Mouse (Mus musculus): ENCODE data around the gene Sycp1. TPM values are rescaled to one million over a fixed set of nuclear protein-coding genes. Genes with fewer than 3 reads are reported as not detected.

Sycp1 gene
- total RNA-seq (2015) (not detected in 2 replicates), total RNA-seq (2017) (not detected in 2 replicates)

DNA sequence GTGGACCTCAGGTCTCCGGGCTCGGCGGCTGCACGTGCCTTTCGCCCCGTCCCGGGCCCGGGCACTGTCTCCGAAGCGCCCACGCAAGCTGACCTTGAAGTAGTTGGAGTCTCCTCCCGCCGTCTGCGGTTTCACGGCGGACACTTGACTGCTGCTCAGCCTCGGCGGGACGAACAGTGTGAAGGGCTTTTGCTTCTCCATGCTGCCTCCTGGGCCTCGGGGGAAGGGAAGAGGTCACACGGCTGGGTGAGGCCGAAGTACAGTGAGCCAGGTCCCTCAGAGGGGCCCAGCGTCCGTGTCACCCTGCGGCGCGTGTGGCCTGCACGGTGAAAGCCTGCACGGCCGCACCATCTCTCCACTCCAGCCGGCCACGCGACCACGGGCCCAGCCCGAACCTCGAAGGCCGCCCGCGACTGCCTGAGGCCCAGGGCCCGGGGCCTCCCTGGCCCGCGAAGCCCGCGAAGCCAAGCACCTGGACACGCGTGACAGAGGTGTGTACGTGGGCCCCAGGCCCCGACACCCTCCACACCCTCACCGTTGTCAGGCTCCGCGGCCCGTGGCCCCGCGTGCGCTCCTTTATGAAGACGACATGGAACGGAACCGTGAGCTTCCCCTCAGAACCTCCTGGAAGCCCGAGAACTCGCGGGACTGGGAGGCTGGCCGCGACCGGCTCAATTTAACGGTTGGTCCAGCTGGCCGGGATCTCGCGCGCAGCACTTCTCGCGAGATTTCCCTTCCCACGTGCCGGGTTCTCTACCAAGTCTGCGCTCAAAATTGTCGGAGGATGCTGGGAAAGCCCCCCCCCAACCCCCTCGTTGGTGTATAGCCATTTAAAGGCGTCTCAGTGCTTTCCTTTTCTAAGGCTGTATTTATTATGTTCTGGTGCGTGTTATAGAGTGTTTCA, at the start of gene Sycp1:
Sycp1 (minus strand) TSS at position 650 of the 904 bp plus-strand sequence.
- no peak for ATAC-seq (ENCODE audit: poor library complexity, severe bottlenecking)

DNA sequence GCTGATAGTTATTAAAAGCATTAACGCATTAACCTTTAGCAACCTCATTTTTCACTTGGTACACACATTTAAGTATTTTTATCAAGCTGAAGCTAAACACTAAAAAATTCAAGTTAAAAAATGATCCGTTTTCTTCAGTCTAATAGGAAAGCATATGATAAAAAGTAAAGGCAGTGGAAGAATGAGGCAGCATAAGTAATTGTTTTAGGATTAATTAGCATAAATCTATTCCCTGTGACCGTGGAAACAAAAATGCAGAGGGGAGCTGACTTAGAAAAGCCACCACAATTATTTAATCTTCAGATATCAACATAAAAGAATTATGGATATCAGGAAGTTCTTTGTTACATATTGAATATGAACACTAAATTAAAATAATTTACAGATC, 44.4 kb upstream of the Sycp1 start:
- ATAC-seq (ENCODE audit: poor library complexity, severe bottlenecking) = no peak

GRCm38 (mm10) chr3:102979550-102980348, 43.8 kb upstream of the Sycp1 start:
- ATAC-seq (ENCODE audit: poor library complexity, severe bottlenecking) = no peak

GRCm38 (mm10) chr3:102976906-102977305, 41.0 kb upstream of the Sycp1 start:
- ATAC-seq (ENCODE audit: poor library complexity, severe bottlenecking) = no peak

DNA sequence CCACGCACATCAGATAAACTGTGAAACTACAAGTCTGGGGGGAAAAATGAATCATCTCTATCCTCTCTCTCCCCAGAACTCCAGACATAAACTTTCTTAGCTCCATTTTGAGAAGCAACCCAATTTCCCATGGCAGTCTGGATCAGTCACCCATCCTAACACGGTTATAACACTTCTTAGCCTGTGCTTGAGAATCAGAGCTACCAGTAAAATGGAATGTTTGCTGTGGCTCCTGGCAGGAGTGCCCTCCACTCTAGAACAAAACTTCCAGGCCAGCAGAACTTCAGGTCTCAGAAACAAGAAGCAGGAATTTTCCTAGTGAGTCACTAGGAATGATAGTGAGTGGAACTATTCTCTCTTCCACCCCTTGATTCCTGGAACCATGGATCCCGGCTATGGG, 34.6 kb upstream of the Sycp1 start:
- no peak for ATAC-seq (ENCODE audit: poor library complexity, severe bottlenecking)

DNA sequence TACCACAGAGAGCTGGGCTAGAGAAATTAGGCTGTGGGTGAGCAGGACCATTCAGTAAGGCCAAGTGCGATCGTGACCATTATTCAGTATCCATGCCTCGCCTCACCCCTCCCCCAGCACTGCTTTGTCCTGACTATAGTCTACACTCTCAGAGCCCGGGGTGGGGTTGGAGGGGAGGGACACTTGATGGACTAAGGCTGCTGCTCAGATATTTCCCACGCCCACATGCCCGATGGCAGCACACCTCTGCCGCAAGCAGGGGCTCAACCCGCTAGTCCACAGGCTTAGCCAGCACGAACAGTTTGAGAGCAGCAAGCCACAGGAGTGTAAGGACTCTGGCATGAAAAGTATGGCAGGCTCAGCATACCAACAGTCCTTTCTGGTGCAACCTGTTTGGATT, 34.2 kb upstream of the Sycp1 start:
- no peak for ATAC-seq (ENCODE audit: poor library complexity, severe bottlenecking)

GRCm38 (mm10) chr3:102964033-102964432, 28.1 kb upstream of the Sycp1 start, which contains the start of gene Nr1h5:
Gene Nr1h5, minus strand, starts transcription at chr3:102964133.
- no peak for ATAC-seq (ENCODE audit: poor library complexity, severe bottlenecking)

GRCm38 (mm10) chr3:102955596-102955995, 19.7 kb upstream of the Sycp1 start:
- no peak for ATAC-seq (ENCODE audit: poor library complexity, severe bottlenecking)

DNA sequence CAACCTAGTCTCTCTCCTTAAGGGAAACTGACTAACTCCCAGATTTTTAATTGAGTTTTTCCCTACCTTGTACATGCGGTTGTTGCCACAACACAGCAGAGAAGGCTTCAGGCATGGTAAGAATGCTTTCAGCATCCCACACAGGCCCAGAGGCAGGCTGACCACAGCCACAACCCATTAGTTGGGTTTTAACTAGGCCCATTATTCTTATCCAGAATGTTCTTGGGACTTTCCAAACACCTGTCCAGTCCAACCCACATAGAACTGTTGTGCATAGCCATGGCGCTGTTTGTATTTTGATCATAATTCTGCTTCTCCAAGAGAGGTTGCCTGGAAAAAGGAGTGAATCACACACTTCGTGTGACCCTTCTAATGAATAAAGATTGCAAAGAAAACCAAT, 19.2 kb upstream of the Sycp1 start:
- no peak for ATAC-seq (ENCODE audit: poor library complexity, severe bottlenecking)

GRCm38 (mm10) chr3:102954476-102954875, 18.6 kb upstream of the Sycp1 start:
- ATAC-seq (ENCODE audit: poor library complexity, severe bottlenecking) = no peak

- no peak for ATAC-seq (ENCODE audit: poor library complexity, severe bottlenecking)
Measured at GRCm38 (mm10) chr3:102946861-102947260, 11.0 kb upstream of the Sycp1 start.

GRCm38 (mm10) chr3:102946312-102946711, 10.4 kb upstream of the Sycp1 start:
- no peak for ATAC-seq (ENCODE audit: poor library complexity, severe bottlenecking)

DNA sequence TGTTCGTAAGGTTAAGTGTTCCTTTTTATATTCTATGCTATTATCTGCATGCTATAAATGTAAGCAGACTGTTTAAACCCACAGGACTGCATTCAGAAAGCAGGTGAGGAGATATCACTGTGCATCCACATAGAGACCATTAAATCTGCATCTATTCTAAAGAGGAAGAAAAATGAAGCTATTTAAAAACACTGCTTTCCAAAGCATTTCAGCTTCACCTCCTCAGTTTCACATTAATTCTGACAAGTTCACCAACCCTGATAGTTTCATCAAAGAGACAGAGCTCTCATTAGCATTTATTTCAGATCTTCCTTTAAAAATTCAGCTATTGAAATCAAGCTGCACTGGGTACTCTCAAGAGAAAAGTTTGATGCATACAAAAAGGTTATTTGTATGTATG, 2.2 kb upstream of the Sycp1 start:
- ATAC-seq (ENCODE audit: poor library complexity, severe bottlenecking) = no peak

GRCm38 (mm10) chr3:102899136-102899535, 36.8 kb downstream of the Sycp1 start:
- no peak for ATAC-seq (ENCODE audit: poor library complexity, severe bottlenecking)

- ATAC-seq (ENCODE audit: poor library complexity, severe bottlenecking) = no peak
Measured at GRCm38 (mm10) chr3:102880529-102880928, 55.4 kb downstream of the Sycp1 start.

- no peak for ATAC-seq (ENCODE audit: poor library complexity, severe bottlenecking)
Measured at GRCm38 (mm10) chr3:102848661-102849060, 87.2 kb downstream of the Sycp1 start.

GRCm38 (mm10) chr3:102842386-102842785, 93.5 kb downstream of the Sycp1 start:
- ATAC-seq (ENCODE audit: poor library complexity, severe bottlenecking) = no peak

DNA sequence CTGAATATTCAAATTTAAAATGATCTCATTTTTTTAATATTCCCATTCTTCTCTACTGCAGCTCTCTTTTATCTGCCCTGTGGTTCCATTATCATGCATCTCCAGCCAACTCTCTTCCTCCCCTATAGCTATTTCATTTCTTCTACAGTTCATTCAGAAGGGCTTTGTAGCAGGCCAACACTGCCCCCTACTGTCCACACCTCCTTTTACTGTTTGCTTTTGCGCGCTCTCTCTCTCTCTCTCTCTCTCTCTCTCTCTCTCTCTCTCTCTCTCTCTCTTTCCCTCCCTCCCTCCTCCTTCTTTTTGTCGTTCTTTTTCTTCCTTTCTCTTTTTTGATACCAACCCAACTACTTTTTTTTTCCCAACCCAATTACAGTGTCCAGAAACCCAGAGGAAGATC, 132.0 kb downstream of the Sycp1 start:
- peak; percentile 97 for ATAC-seq (ENCODE audit: poor library complexity, severe bottlenecking)

DNA sequence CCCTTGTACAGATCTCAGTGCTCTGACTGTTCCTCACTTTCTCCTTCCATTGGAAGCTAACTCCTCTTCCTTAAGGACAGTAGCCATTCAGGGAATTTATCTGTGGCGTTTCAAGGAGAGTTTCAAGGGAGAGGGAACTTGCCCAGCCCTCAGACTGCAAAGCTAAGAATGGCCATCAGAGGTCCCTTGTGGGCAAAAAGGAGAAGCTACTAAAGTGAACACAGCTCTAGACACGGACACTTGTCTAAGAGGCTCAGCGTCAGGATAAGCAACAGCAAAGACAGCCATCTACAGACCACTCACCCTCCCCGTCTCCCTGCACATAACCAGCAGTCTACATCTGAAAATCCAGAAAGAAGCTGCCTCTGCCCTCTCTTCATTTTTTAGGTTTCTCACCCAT, 148.5 kb downstream of the Sycp1 start:
- peak; percentile 83 for ATAC-seq (ENCODE audit: poor library complexity, severe bottlenecking)

GRCm38 (mm10) chr3:102782618-102783017, 153.3 kb downstream of the Sycp1 start, which contains the start of gene Tshb:
Gene Tshb, minus strand, starts transcription at chr3:102782718.
- no peak for ATAC-seq (ENCODE audit: poor library complexity, severe bottlenecking)

- no peak for ATAC-seq (ENCODE audit: poor library complexity, severe bottlenecking)
Measured at GRCm38 (mm10) chr3:102773018-102773417, 162.9 kb downstream of the Sycp1 start.
